Mouse (Mus musculus): ENCODE results near the gene Slc44a2.

Slc44a2 gene

GRCm38 (mm10) chr9:21380868-21381267, 60.4 kb downstream of the Slc44a2 start:
- DNase-seq (ENCODE audit: low read depth): no peak

DNA sequence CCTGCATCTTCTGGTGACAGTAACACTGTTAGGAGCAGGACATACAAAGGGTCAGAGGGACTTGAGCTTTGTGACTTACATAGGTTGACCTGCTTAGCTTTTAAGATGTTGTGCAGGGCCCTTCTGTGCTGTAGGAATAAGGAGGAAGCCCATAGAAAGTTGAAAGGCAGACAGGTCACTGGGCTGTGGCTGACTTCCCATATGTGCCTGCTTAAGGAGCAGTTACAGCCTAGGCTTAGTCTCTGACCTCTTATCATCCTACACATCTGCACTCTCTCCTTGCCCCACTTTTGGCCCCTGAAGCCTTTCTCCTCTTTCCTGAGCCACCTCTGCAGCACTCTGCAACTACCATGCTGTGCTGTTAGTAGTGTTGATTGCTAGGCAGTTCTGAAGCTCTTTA, 63.5 kb downstream of the Slc44a2 start:
- DNase-seq (ENCODE audit: low read depth): no peak

GRCm38 (mm10) chr9:21392646-21393175, 72.2 kb downstream of the Slc44a2 start:
- no peak for DNase-seq (ENCODE audit: low read depth)

DNA sequence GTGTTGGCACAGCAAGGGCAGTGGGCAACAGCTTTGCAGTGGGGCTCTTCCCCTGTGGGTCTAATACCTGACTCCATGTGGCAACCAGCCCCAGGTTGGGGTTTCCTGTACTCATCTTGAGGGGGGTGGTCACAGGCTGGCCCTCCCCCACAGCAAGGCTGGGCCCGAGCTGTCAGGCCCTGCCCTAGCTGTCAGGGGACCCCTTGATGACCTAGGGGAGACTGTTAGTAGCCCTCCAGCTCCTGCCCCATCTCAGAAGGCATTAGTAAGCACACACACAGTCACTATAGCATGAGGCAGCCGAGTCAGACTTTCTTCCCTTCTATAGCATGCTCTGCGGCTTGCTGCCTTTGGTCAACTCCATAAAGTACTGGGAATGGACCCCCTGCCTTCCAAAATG, 75.2 kb downstream of the Slc44a2 start:
- DNase-seq (ENCODE audit: low read depth): no peak

GRCm38 (mm10) chr9:21397170-21397569, 76.7 kb downstream of the Slc44a2 start:
- DNase-seq (ENCODE audit: low read depth): no peak

DNA sequence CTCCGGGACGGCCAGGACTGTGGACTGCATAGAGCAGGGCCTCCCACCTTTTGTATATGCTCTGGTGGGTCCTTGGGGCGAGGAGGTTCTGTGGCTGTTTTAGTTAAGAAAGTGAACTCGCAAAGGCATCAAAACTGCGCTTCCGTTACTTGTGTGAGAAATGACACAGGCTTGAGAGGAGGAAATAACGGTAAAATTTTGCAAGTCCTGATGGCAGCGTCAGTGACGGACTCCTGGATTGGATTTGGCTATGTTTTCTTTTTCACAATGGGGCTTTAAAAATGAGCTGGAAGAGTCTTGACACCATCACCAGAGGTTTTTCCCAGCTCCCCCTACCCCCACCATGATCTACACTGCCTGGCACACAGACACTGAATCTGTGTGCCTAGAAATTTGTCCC, 80.5 kb downstream of the Slc44a2 start:
- no peak for DNase-seq (ENCODE audit: low read depth)

GRCm38 (mm10) chr9:21402764-21403253, 82.3 kb downstream of the Slc44a2 start:
- DNase-seq (ENCODE audit: low read depth): no peak

- DNase-seq (ENCODE audit: low read depth): no peak
Observed at GRCm38 (mm10) chr9:21403745-21404144, 83.2 kb downstream of the Slc44a2 start.
